Mouse (Mus musculus): Measurements from ENCODE around the gene Mllt3.

- TF ChIP-seq CTCF (IDR thresholded peaks at IDR 0.05; ENCODE audit: borderline replicate concordance, control insufficient read depth, extremely low read depth, insufficient read depth, low read length, poor library complexity) (no peak), POLR2A (IDR thresholded peaks at IDR 0.05; ENCODE audit: control insufficient read depth, extremely low read depth, insufficient read depth, low read length, poor library complexity) (no peak)
Measured at GRCm38 (mm10) chr4:88015765-88016164, 17.4 kb downstream of the Mllt3 start.
